Mouse (Mus musculus) urinary bladder, postnatal 10 days (tissue): ENCODE results near the gene A630095E13Rik.
"Not testable (repeated sequence)": the region's sequence is repeated elsewhere in the genome, so short reads cannot be mapped to it uniquely, and the experiment has no call there.

Experiments used
- DNase-seq: peaks from one replicate; pipeline ENCODE4 v3.0.0; 2022; ENCODE audit warnings: low spot score

The A630095E13Rik gene

GRCm38 (mm10) chr9:36643276-36643675 is at the start of gene A630095E13Rik:
Gene A630095E13Rik, minus strand, starts transcription at chr9:36643376.
- not testable (repeated sequence) for DNase-seq

GRCm38 (mm10) chr9:36692920-36693319 is 49.7 kb upstream of the A630095E13Rik start, which contains the start of gene Acrv1:
Gene Acrv1, plus strand, starts transcription at chr9:36693220.
- no peak for DNase-seq

- no peak for DNase-seq
Measured at GRCm38 (mm10) chr9:36687329-36687728, 44.2 kb upstream of the A630095E13Rik start.

GRCm38 (mm10) chr9:36681424-36681823 is 38.2 kb upstream of the A630095E13Rik start:
- DNase-seq, result no peak
